In the genomic region with DNA sequence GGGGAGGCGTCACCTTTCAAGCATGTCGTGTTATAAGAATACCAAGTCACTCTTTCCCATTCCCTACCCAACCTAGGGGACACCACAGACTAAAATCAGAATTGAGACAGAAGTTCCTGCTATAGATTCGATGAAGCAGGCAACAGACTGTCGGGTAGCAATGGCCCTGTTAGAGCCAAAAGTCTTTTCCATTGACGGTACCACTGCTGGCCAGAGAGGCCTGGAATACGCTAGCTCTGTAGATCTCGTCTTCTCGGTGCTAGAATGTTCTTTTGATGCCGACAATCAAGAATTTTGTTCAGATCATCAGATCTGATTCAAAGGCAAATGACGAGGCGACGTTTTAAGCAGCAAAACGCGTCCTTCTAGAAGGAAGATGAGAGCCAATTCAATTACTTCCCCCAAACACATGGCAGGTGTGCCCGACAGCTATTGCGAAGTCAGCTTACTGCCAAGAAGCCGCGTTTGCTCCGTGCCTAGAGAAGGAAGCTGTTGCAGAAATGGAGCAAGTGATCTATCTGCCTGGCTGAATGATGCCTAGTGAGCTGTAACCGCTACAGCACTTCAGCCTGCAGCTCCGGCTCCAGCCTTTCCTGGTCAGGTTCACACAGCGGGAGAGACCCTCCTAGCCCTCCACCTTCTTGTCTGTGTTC, we compare ENCODE assay signal across 11 mouse cellular contexts.
A peak's percentile ranks its signal among the peaks of the same experiment; 100 is the strongest.
DNase-seq lines count a peak whose midpoint lies in the region; ATAC-seq lines count a peak whose summit lies in the region.
"Had no signal": no experiment of that assay in that cellular context is flagged by ENCODE, and none has a peak within 500 bp of the region (broad histone marks: within the 10 kb centered on the region; RNA-seq: fewer than 3 reads in every experiment).

No protein-coding gene starts in this region.

- H3K9ac ChIP-seq in hindbrain, embryonic 16.5 days (ENCODE audit: low read depth, low read length): no peak overlapping the region
- H3K9ac ChIP-seq in hindbrain, embryonic 13.5 days: no peak overlapping the region
- H3K9ac ChIP-seq: limb, embryonic 15.5 days had no signal

- peak; percentile 64 to 67 for DNase-seq in cerebellum, postnatal 14 days
- peak; percentile 35 for DNase-seq in layer of hippocampus, adult 9-10 months (ENCODE audit: low spot score)
- peak; percentile 39 to 41 for DNase-seq in right cerebral cortex, adult 2 months (ENCODE audit: low spot score in 2 of 2)
- no peak for DNase-seq in thymus, postnatal 25 days
- DNase-seq in spleen, postnatal 4 days (ENCODE audit: low spot score in 2 of 2): no peak
- no peak for DNase-seq in thymus, postnatal 14 days
- DNase-seq: heart, postnatal 14 days; thymus, adult 2 months had no signal

- WGBS in hindbrain, embryonic 16.5 days: 76% methylated on average over 22 of the region's 22 CpGs
- WGBS in hindbrain, embryonic 13.5 days: 87% methylated on average over 22 of the region's 22 CpGs

- no peak overlapping the region for H3K4me3 ChIP-seq in hindbrain, embryonic 16.5 days (ENCODE audit: low read length)
- no peak overlapping the region for H3K4me3 ChIP-seq in hindbrain, embryonic 13.5 days
- H3K4me3 ChIP-seq: limb, embryonic 15.5 days had no signal

- no peaks in the 10 kb centered on the region for H3K36me3 ChIP-seq in hindbrain, embryonic 16.5 days (ENCODE audit: control insufficient read depth, insufficient read depth, low read length)
- H3K36me3 ChIP-seq in hindbrain, embryonic 13.5 days: no peaks in the 10 kb centered on the region
- H3K36me3 ChIP-seq: limb, embryonic 15.5 days had no signal

- peak overlapping the region; percentile 45 for H3K27ac ChIP-seq in hindbrain, embryonic 16.5 days (ENCODE audit: low read depth, low read length)
- H3K27ac ChIP-seq in hindbrain, embryonic 13.5 days: no peak overlapping the region
- H3K27ac ChIP-seq: limb, embryonic 15.5 days had no signal

- no peaks in the 10 kb centered on the region for H3K4me1 ChIP-seq in hindbrain, embryonic 16.5 days (ENCODE audit: control insufficient read depth, insufficient read depth, low read depth, low read length)
- no peaks in the 10 kb centered on the region; the same call in 1 of the 2 replicates for H3K4me1 ChIP-seq in hindbrain, embryonic 13.5 days (replicated peaks)
- H3K4me1 ChIP-seq: limb, embryonic 15.5 days had no signal

- ATAC-seq in hindbrain, embryonic 16.5 days: peak; percentile 41; the same call in 1 of the 2 replicates
- no peak for ATAC-seq in hindbrain, embryonic 13.5 days (ENCODE audit: low FRiP score)

- H3K9me3 ChIP-seq in hindbrain, embryonic 16.5 days (ENCODE audit: control insufficient read depth, low read length): no peaks in the 10 kb centered on the region
- no peaks in the 10 kb centered on the region for H3K9me3 ChIP-seq in hindbrain, embryonic 13.5 days
- H3K9me3 ChIP-seq: limb, embryonic 15.5 days had no signal

- H3K27me3 ChIP-seq in hindbrain, embryonic 16.5 days (replicated peaks; ENCODE audit: control insufficient read depth, insufficient read depth, low read length): no peaks in the 10 kb centered on the region
- H3K27me3 ChIP-seq in hindbrain, embryonic 13.5 days: no peaks in the 10 kb centered on the region
- H3K27me3 ChIP-seq: limb, embryonic 15.5 days had no signal

- no peak overlapping the region for H3K4me2 ChIP-seq in hindbrain, embryonic 16.5 days (ENCODE audit: low read length)
- no peak overlapping the region for H3K4me2 ChIP-seq in hindbrain, embryonic 13.5 days
- H3K4me2 ChIP-seq: limb, embryonic 15.5 days had no signal

Comparison
In these comparisons a context has a peak if more than half of its experiments do, and no peak if none do; other contexts are left out.
1. DNase-seq: peak in cerebellum, postnatal 14 days (2 of 2), layer of hippocampus, adult 9-10 months (single experiment) and right cerebral cortex, adult 2 months (2 of 2); none in thymus, postnatal 25 days (single experiment), spleen, postnatal 4 days (0 of 2) and thymus, postnatal 14 days (single experiment).